Mouse (Mus musculus) stomach, embryonic 14.5 days (tissue): ENCODE results near the gene Palld. TPM values are rescaled to one million over a fixed set of nuclear protein-coding genes. Genes with fewer than 3 reads are reported as not detected.

Source experiments
- ATAC-seq: fragments of 200-750 bp; cut with Nextera tagmentation; 2 replicates; pipeline ENCODE4 v1.8.0; 2017; ENCODE audit warnings: low read depth, moderate TSS enrichment; ENCODE audit not compliant: insufficient number of reproducible peaks, insufficient read depth, low FRiP score
- H3K27ac ChIP-seq: fragments of 300-500 bp; sonication (generic); 2 replicates; pipeline ENCODE4 v1.5.1; 2014; ENCODE audit warnings: mild to moderate bottlenecking, low read length, moderate library complexity, mixed read lengths
- H3K27me3 ChIP-seq: fragments of 300-500 bp; sonication (generic); 2 replicates; pipeline ENCODE4 v1.6.1; 2014; ENCODE audit warnings: low read length, control low read depth, mixed read lengths; ENCODE audit not compliant: control insufficient read depth, insufficient read depth
- H3K36me3 ChIP-seq: fragments of 300-500 bp; sonication (generic); 2 replicates; pipeline ENCODE4 v1.6.1; 2014; ENCODE audit warnings: mild to moderate bottlenecking, control low read depth, low read length, moderate library complexity, mixed read lengths; ENCODE audit not compliant: control insufficient read depth, insufficient read depth
- H3K4me1 ChIP-seq: fragments of 300-500 bp; sonication (generic); 2 replicates; pipeline ENCODE4 v1.6.1; 2014; ENCODE audit warnings: low read length, control low read depth, mixed read lengths; ENCODE audit not compliant: control insufficient read depth, insufficient read depth
- H3K4me2 ChIP-seq: fragments of 300-500 bp; sonication (generic); replicated peaks from 2 replicates; pipeline ENCODE4 v1.6.1; 2014; ENCODE audit warnings: low read depth, low read length, control low read depth
- H3K4me3 ChIP-seq: fragments of 300-500 bp; sonication (generic); 2 replicates; pipeline ENCODE4 v1.5.1; 2014; ENCODE audit warnings: low read depth, low read length, control low read depth
- H3K9ac ChIP-seq: fragments of 300-500 bp; sonication (generic); replicated peaks from 2 replicates; pipeline ENCODE4 v1.6.1; 2014; ENCODE audit warnings: low read depth, mild to moderate bottlenecking, control low read depth, low read length, moderate library complexity, mixed read lengths
- H3K9me3 ChIP-seq: fragments of 300-500 bp; sonication (generic); 2 replicates; pipeline ENCODE4 v1.6.1; 2016; ENCODE audit warnings: low read depth, low read length, control low read depth; ENCODE audit not compliant: control insufficient read depth
- WGBS: fragments of 180-500 bp; shearing (Covaris S2); extraction: QIAGEN DNeasy Blood & Tissue Kit; methylation state at CpG from one replicate; pipeline ENCODE4 v1.1.7; 2014; 5-methylcytosine and 5-hydroxymethylcytosine counted together
- polyA plus RNA-seq: library from polyadenylated mRNA; unstranded; fragments of >200 nt; fragmentation: Nextera tagmentation; extraction: Ambion mirVana; gene quantifications from 2 replicates; pipeline ENCODE4 v1.2.1, GENCODE M21; 2014

The Palld gene
- polyA plus RNA-seq, 1 experiment from 2014 or later: 91.0 TPM

GRCm38 (mm10) chr8:61737465-61737864 is 165.0 kb downstream of the Palld start:
- no peak overlapping the region for H3K4me2 ChIP-seq
- no peak for ATAC-seq
- H3K36me3 ChIP-seq: no peaks in the 10 kb centered on the region
- no peak overlapping the region for H3K9ac ChIP-seq
- no peaks in the 10 kb centered on the region for H3K27me3 ChIP-seq
- no peaks in the 10 kb centered on the region for H3K9me3 ChIP-seq
- no peak overlapping the region for H3K27ac ChIP-seq
- WGBS: 89% methylated on average over 4 of the region's 4 CpGs
- no peaks in the 10 kb centered on the region for H3K4me1 ChIP-seq
- no peak overlapping the region for H3K4me3 ChIP-seq

GRCm38 (mm10) chr8:61736739-61737243 is 165.7 kb downstream of the Palld start:
- Histone ChIP-seq H3K27ac (no peak overlapping the region), H3K9me3 (no peaks in the 10 kb centered on the region), H3K9ac (no peak overlapping the region), H3K36me3 (no peaks in the 10 kb centered on the region), H3K4me1 (no peaks in the 10 kb centered on the region), H3K4me2 (no peak overlapping the region), H3K27me3 (no peaks in the 10 kb centered on the region), H3K4me3 (no peak overlapping the region)
- ATAC-seq: no peak
- WGBS: 66% methylated on average over 8 of the region's 8 CpGs

DNA sequence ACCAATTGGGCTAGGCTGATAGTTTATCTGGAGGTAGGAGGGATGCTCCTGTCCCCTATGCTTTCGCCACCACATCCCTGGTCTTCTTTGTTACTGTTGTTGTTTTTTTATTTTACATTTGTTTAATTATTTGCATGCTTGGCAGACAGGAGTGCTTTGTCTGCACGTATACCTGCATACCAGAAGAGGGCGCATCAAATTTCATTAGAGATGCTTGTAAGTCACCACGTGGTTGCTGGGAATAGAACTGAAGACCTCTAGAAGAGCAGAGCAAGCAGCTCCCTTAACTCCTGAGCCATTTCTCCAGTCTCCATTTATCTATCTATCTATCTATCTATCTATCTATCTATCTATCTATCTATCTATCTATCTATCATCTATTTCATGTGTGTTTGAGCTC is 166.4 kb downstream of the Palld start:
- 55% methylated on average over 4 of the region's 4 CpGs for WGBS
- Histone ChIP-seq H3K4me1 (no peaks in the 10 kb centered on the region), H3K27ac (no peak overlapping the region), H3K36me3 (no peaks in the 10 kb centered on the region), H3K9me3 (no peaks in the 10 kb centered on the region), H3K9ac (no peak overlapping the region), H3K4me2 (no peak overlapping the region), H3K27me3 (no peaks in the 10 kb centered on the region), H3K4me3 (no peak overlapping the region)
- ATAC-seq: no peak

DNA sequence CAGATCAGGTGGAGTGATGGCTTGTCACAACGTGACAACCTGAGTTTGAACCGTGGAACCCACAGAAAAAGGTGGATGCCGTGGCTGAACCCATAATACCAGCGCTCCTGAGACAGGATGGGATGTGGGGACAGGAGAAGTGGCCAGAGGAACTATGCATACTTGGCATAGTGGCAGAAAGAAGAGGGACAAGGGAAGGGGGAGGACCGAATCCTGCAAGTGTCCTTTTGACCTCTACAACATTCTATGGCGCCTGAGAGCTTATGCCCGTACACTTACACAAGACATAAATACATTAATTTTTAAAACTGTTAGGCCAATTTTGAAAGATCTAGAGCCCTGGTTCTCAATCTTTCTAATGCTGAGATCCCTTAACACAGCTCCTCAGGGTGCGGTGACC is 168.3 kb downstream of the Palld start:
- no peak for ATAC-seq
- Histone ChIP-seq H3K4me1 (no peaks in the 10 kb centered on the region), H3K4me3 (no peak overlapping the region), H3K27ac (no peak overlapping the region), H3K9me3 (no peaks in the 10 kb centered on the region), H3K36me3 (no peaks in the 10 kb centered on the region), H3K27me3 (no peaks in the 10 kb centered on the region), H3K9ac (no peak overlapping the region), H3K4me2 (no peak overlapping the region)
- 85% methylated on average over 8 of the region's 8 CpGs for WGBS

GRCm38 (mm10) chr8:61732184-61732583 is 170.3 kb downstream of the Palld start:
- 70% methylated on average over 6 of the region's 6 CpGs for WGBS

DNA sequence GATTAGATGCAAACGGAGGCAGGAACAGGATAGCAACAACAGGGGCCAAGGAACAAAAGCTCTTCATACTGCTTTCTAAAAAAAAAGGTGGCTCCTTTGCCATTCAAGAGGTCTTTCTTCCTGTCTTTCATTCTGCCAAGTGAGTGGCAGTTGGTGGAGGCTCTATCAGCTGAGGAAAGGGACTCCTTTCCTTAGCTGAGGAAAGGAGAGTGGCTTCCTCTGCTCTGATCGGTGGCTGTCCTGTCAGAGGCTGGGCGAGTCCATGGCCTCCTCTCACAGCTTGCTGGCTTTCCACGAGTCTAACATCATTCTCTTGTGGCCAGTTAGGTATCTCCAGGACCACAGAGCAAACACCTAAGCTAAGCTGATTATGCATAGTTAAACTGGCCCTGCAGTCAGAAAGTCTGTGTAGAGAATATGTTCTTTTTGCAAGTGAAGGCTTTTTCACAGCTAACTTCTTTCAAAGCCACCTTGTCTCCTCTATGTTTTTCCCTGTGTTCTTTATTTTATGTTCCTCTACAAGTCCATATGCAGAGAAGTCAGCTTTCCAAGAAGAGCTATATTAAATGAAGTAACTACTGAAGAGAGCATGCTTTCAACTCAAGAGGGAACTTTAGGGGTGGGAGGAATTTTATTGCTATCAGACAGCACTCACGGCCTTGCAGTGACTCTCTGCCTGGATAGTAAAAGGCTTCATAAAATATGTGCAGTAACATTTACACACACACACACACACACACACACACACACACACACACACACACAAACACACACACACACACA is 171.0 kb downstream of the Palld start:
- no peaks in the 10 kb centered on the region for H3K36me3 ChIP-seq
- H3K4me1 ChIP-seq: peaks cover 5% of the 10 kb centered on the region; the same call in 1 of the 2 replicates
- no peak overlapping the region for H3K4me2 ChIP-seq
- H3K9me3 ChIP-seq: no peaks in the 10 kb centered on the region
- no peak overlapping the region for H3K9ac ChIP-seq
- 75% methylated on average over 5 of the region's 5 CpGs for WGBS
- ATAC-seq: no peak
- no peak overlapping the region for H3K27ac ChIP-seq
- no peaks in the 10 kb centered on the region for H3K27me3 ChIP-seq
- no peak overlapping the region for H3K4me3 ChIP-seq

More at GRCm38 (mm10) chr8:61732184-61732583, 170.3 kb downstream of the Palld start:
- no peak overlapping the region for H3K9ac ChIP-seq
- H3K27me3 ChIP-seq: no peaks in the 10 kb centered on the region
- no peak overlapping the region for H3K4me2 ChIP-seq
- no peaks in the 10 kb centered on the region for H3K9me3 ChIP-seq
- H3K4me3 ChIP-seq: no peak overlapping the region
- peaks cover 2% of the 10 kb centered on the region; the same call in 1 of the 2 replicates for H3K4me1 ChIP-seq
- no peaks in the 10 kb centered on the region for H3K36me3 ChIP-seq
- no peak for ATAC-seq
- H3K27ac ChIP-seq: no peak overlapping the region

DNA sequence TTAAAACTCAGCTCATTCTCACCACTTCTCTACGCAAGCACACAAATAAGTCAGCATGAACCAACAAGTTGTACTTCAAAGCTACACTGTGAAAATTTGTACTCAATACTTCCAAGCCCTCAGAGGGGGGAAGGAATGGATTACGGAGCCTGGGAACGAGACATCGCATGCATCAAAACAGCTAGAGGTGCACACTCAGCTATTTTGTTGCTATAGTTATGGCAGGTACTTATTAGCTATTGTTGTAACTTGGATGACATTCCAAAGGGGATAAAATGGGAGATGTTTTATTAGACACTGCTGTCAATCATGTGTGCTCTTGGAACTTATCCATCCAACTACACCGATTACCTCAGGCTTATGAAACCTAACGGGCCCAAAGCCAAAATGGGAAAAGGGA is 171.8 kb downstream of the Palld start:
- ATAC-seq: no peak
- WGBS: 83% methylated on average over 6 of the region's 6 CpGs
- no peaks in the 10 kb centered on the region for H3K27me3 ChIP-seq
- H3K9ac ChIP-seq: no peak overlapping the region
- H3K4me2 ChIP-seq: no peak overlapping the region
- no peak overlapping the region for H3K4me3 ChIP-seq
- no peak overlapping the region for H3K27ac ChIP-seq
- H3K36me3 ChIP-seq: no peaks in the 10 kb centered on the region
- H3K9me3 ChIP-seq: no peaks in the 10 kb centered on the region
- H3K4me1 ChIP-seq: peaks cover 7% of the 10 kb centered on the region; the same call in 1 of the 2 replicates

- Histone ChIP-seq H3K9me3 (no peaks in the 10 kb centered on the region), H3K27me3 (no peaks in the 10 kb centered on the region), H3K9ac (no peak overlapping the region), H3K4me3 (no peak overlapping the region), H3K36me3 (no peaks in the 10 kb centered on the region), H3K4me2 (no peak overlapping the region), H3K27ac (peak overlapping the region; percentile 7; the same call in 1 of the 2 replicates), H3K4me1 (peaks cover 18% of the 10 kb centered on the region)
- 16% methylated on average over 8 of the region's 8 CpGs for WGBS
- peak; percentile 53; the same call in 1 of the 2 replicates for ATAC-seq
These were observed 177.0 kb downstream of the Palld start for GRCm38 (mm10) chr8:61725306-61726017.
